Mouse (Mus musculus): ENCODE data around the gene Gcgr. TPM values are rescaled to one million over a fixed set of nuclear protein-coding genes. Genes with fewer than 3 reads are reported as not detected.

The Gcgr gene
- total RNA-seq, 1 experiment: 0.40 TPM

GRCm38 (mm10) chr11:120497436-120497835, 33.1 kb upstream of the Gcgr start:
- no peak overlapping the region for H3K4me3 ChIP-seq (ENCODE audit: insufficient read depth in 1 of 2, low read depth in 1 of 2, low read length in 2 of 2, poor library complexity in 1 of 2, severe bottlenecking in 1 of 2)
- no peaks in the 10 kb centered on the region for H3K9me3 ChIP-seq (ENCODE audit: control insufficient read depth, insufficient read depth, low read depth, low read length)
- peaks cover 32% of the 10 kb centered on the region for H3K36me3 ChIP-seq (ENCODE audit: control insufficient read depth, insufficient read depth, low read length, poor library complexity, severe bottlenecking)
- in situ Hi-C loops (cut with MboI; ENCODE audit: low sequenced_read_pairs in 2 of 2, unreplicated experiment in 2 of 2): no loop called here
- H3K4me1 ChIP-seq (ENCODE audit: control insufficient read depth in 2 of 2, insufficient read depth in 2 of 2, low read length in 2 of 2, poor library complexity in 1 of 2): peaks cover 2% of the 10 kb centered on the region in 2 experiments; a peak in 1 of 4 replicates
- DNase-seq (ENCODE audit: low read depth, low spot score): no peak
- no peak overlapping the region for H3K9ac ChIP-seq (ENCODE audit: insufficient read depth, low read depth, low read length, poor library complexity, severe bottlenecking)
- TF ChIP-seq MAFK (IDR thresholded peaks at IDR 0.05; ENCODE audit: insufficient read depth, low read depth, low read length) (no peak), ZNF384 (IDR thresholded peaks at IDR 0.05; ENCODE audit: low read depth, low read length) (no peak), HCFC1 (IDR thresholded peaks at IDR 0.05; ENCODE audit: borderline replicate concordance, insufficient read depth, low read length) (no peak), ZC3H11A (IDR thresholded peaks at IDR 0.05; ENCODE audit: borderline replicate concordance, low read depth, low read length) (no peak), CHD2 (IDR thresholded peaks at IDR 0.05; ENCODE audit: low read depth, low read length) (no peak)
- no peak overlapping the region for H3K27ac ChIP-seq (ENCODE audit: insufficient read depth, low read depth, low read length, poor library complexity, severe bottlenecking)

- DNase-seq (ENCODE audit: low read depth, low spot score): no peak
- no peaks in the 10 kb centered on the region for H3K9me3 ChIP-seq (ENCODE audit: control insufficient read depth, insufficient read depth, low read depth, low read length)
- H3K4me3 ChIP-seq (ENCODE audit: insufficient read depth in 1 of 2, low read depth in 1 of 2, low read length in 2 of 2, poor library complexity in 1 of 2, severe bottlenecking in 1 of 2): no peak overlapping the region
- in situ Hi-C loops (cut with MboI; ENCODE audit: low sequenced_read_pairs in 2 of 2, unreplicated experiment in 2 of 2): no loop called here
- H3K36me3 ChIP-seq (ENCODE audit: control insufficient read depth, insufficient read depth, low read length, poor library complexity, severe bottlenecking): peaks cover 32% of the 10 kb centered on the region
- H3K9ac ChIP-seq (ENCODE audit: insufficient read depth, low read depth, low read length, poor library complexity, severe bottlenecking): no peak overlapping the region; the same call in 1 of the 2 replicates
- no peak overlapping the region; the same call in 1 of the 2 replicates for H3K27ac ChIP-seq (ENCODE audit: insufficient read depth, low read depth, low read length, poor library complexity, severe bottlenecking)
- no peak for TF ChIP-seq MAFK (IDR thresholded peaks at IDR 0.05; ENCODE audit: insufficient read depth, low read depth, low read length)
- TF ChIP-seq ZNF384 (IDR thresholded peaks at IDR 0.05; ENCODE audit: low read depth, low read length): no peak
- no peak for TF ChIP-seq CHD2 (IDR thresholded peaks at IDR 0.05; ENCODE audit: low read depth, low read length)
- no peak for TF ChIP-seq ZC3H11A (IDR thresholded peaks at IDR 0.05; ENCODE audit: borderline replicate concordance, low read depth, low read length)
- H3K4me1 ChIP-seq (ENCODE audit: control insufficient read depth in 2 of 2, insufficient read depth in 2 of 2, low read length in 2 of 2, poor library complexity in 1 of 2): peaks cover 0 to 2% of the 10 kb centered on the region in 2 experiments; a peak in 1 of 4 replicates
Observed at GRCm38 (mm10) chr11:120498226-120498625, 32.3 kb upstream of the Gcgr start.

- Histone ChIP-seq H3K4me1 (ENCODE audit: control insufficient read depth in 2 of 2, insufficient read depth in 2 of 2, low read length in 2 of 2, poor library complexity in 1 of 2) (peaks cover 0 to 2% of the 10 kb centered on the region in 2 experiments; a peak in 1 of 4 replicates), H3K4me3 (ENCODE audit: insufficient read depth in 1 of 2, low read depth in 1 of 2, low read length in 2 of 2, poor library complexity in 1 of 2, severe bottlenecking in 1 of 2) (no peak overlapping the region), H3K9me3 (ENCODE audit: control insufficient read depth, insufficient read depth, low read depth, low read length) (no peaks in the 10 kb centered on the region), H3K27ac (ENCODE audit: insufficient read depth, low read depth, low read length, poor library complexity, severe bottlenecking) (no peak overlapping the region), H3K36me3 (ENCODE audit: control insufficient read depth, insufficient read depth, low read length, poor library complexity, severe bottlenecking) (peaks cover 32% of the 10 kb centered on the region), H3K9ac (ENCODE audit: insufficient read depth, low read depth, low read length, poor library complexity, severe bottlenecking) (no peak overlapping the region)
- TF ChIP-seq MAFK (IDR thresholded peaks at IDR 0.05; ENCODE audit: insufficient read depth, low read depth, low read length): no peak
- TF ChIP-seq CHD2 (IDR thresholded peaks at IDR 0.05; ENCODE audit: low read depth, low read length): no peak
- in situ Hi-C loops (cut with MboI; ENCODE audit: low sequenced_read_pairs in 2 of 2, unreplicated experiment in 2 of 2): no loop called here
- no peak for DNase-seq (ENCODE audit: low read depth, low spot score)
Observed at GRCm38 (mm10) chr11:120498891-120499290, 31.6 kb upstream of the Gcgr start.

GRCm38 (mm10) chr11:120499894-120500293, 30.6 kb upstream of the Gcgr start:
- DNase-seq (ENCODE audit: low read depth, low spot score): no peak
- no peak overlapping the region for H3K9ac ChIP-seq (ENCODE audit: insufficient read depth, low read depth, low read length, poor library complexity, severe bottlenecking)
- H3K4me3 ChIP-seq (ENCODE audit: insufficient read depth in 1 of 2, low read depth in 1 of 2, low read length in 2 of 2, poor library complexity in 1 of 2, severe bottlenecking in 1 of 2): no peak overlapping the region
- TF ChIP-seq HCFC1 (IDR thresholded peaks at IDR 0.05; ENCODE audit: borderline replicate concordance, insufficient read depth, low read length): no peak
- no peak for TF ChIP-seq ZNF384 (IDR thresholded peaks at IDR 0.05; ENCODE audit: low read depth, low read length)
- TF ChIP-seq CHD2 (IDR thresholded peaks at IDR 0.05; ENCODE audit: low read depth, low read length): no peak
- TF ChIP-seq ZC3H11A (IDR thresholded peaks at IDR 0.05; ENCODE audit: borderline replicate concordance, low read depth, low read length): no peak
- no peak for TF ChIP-seq MAFK (IDR thresholded peaks at IDR 0.05; ENCODE audit: insufficient read depth, low read depth, low read length)
- H3K4me1 ChIP-seq (ENCODE audit: control insufficient read depth in 2 of 2, insufficient read depth in 2 of 2, low read length in 2 of 2, poor library complexity in 1 of 2): peaks cover 0 to 2% of the 10 kb centered on the region in 2 experiments; a peak in 1 of 4 replicates
- peaks cover 29% of the 10 kb centered on the region for H3K36me3 ChIP-seq (ENCODE audit: control insufficient read depth, insufficient read depth, low read length, poor library complexity, severe bottlenecking)
- no peaks in the 10 kb centered on the region for H3K9me3 ChIP-seq (ENCODE audit: control insufficient read depth, insufficient read depth, low read depth, low read length)
- in situ Hi-C loops (cut with MboI; ENCODE audit: low sequenced_read_pairs in 2 of 2, unreplicated experiment in 2 of 2): no loop called here
- H3K27ac ChIP-seq (ENCODE audit: insufficient read depth, low read depth, low read length, poor library complexity, severe bottlenecking): no peak overlapping the region

GRCm38 (mm10) chr11:120500357-120500756, 30.1 kb upstream of the Gcgr start:
- TF ChIP-seq ZNF384 (IDR thresholded peaks at IDR 0.05; ENCODE audit: low read depth, low read length): no peak
- TF ChIP-seq ZC3H11A (IDR thresholded peaks at IDR 0.05; ENCODE audit: borderline replicate concordance, low read depth, low read length): no peak
- no peak for TF ChIP-seq MAFK (IDR thresholded peaks at IDR 0.05; ENCODE audit: insufficient read depth, low read depth, low read length)
- TF ChIP-seq CHD2 (IDR thresholded peaks at IDR 0.05; ENCODE audit: low read depth, low read length): no peak
- no peak for TF ChIP-seq HCFC1 (IDR thresholded peaks at IDR 0.05; ENCODE audit: borderline replicate concordance, insufficient read depth, low read length)
- in situ Hi-C loops (cut with MboI; ENCODE audit: low sequenced_read_pairs in 2 of 2, unreplicated experiment in 2 of 2): no loop called here
- H3K27ac ChIP-seq (ENCODE audit: insufficient read depth, low read depth, low read length, poor library complexity, severe bottlenecking): no peak overlapping the region
- H3K9me3 ChIP-seq (ENCODE audit: control insufficient read depth, insufficient read depth, low read depth, low read length): no peaks in the 10 kb centered on the region
- peaks cover 24% of the 10 kb centered on the region for H3K36me3 ChIP-seq (ENCODE audit: control insufficient read depth, insufficient read depth, low read length, poor library complexity, severe bottlenecking)
- no peak overlapping the region for H3K9ac ChIP-seq (ENCODE audit: insufficient read depth, low read depth, low read length, poor library complexity, severe bottlenecking)
- H3K4me3 ChIP-seq (ENCODE audit: insufficient read depth in 1 of 2, low read depth in 1 of 2, low read length in 2 of 2, poor library complexity in 1 of 2, severe bottlenecking in 1 of 2): no peak overlapping the region
- no peak for DNase-seq (ENCODE audit: low read depth, low spot score)
- peaks cover 0 to 2% of the 10 kb centered on the region in 2 experiments; a peak in 1 of 4 replicates for H3K4me1 ChIP-seq (ENCODE audit: control insufficient read depth in 2 of 2, insufficient read depth in 2 of 2, low read length in 2 of 2, poor library complexity in 1 of 2)
